Mouse (Mus musculus) lung, adult 2 months (tissue): ENCODE measurements around the gene Fkbp5.

Experiments
- CTCF ChIP-seq: fragments of 200-500 bp; IDR thresholded peaks from 2 replicates; pipeline ENCODE4 v1.5.1; 2011; ENCODE audit warnings: mild to moderate bottlenecking, low read length, control low read depth; ENCODE audit not compliant: insufficient read depth
- POLR2A ChIP-seq: fragments of 200-500 bp; IDR thresholded peaks from 2 replicates; pipeline ENCODE4 v1.6.1; 2011; ENCODE audit warnings: low read depth, mild to moderate bottlenecking, control low read depth, low read length, borderline replicate concordance; ENCODE audit errors: extremely low read depth

- TF ChIP-seq POLR2A (no peak), CTCF (no peak)
These were observed 128.8 kb downstream of the Fkbp5 start for GRCm38 (mm10) chr17:28388534-28388933.
